In the genomic region with DNA sequence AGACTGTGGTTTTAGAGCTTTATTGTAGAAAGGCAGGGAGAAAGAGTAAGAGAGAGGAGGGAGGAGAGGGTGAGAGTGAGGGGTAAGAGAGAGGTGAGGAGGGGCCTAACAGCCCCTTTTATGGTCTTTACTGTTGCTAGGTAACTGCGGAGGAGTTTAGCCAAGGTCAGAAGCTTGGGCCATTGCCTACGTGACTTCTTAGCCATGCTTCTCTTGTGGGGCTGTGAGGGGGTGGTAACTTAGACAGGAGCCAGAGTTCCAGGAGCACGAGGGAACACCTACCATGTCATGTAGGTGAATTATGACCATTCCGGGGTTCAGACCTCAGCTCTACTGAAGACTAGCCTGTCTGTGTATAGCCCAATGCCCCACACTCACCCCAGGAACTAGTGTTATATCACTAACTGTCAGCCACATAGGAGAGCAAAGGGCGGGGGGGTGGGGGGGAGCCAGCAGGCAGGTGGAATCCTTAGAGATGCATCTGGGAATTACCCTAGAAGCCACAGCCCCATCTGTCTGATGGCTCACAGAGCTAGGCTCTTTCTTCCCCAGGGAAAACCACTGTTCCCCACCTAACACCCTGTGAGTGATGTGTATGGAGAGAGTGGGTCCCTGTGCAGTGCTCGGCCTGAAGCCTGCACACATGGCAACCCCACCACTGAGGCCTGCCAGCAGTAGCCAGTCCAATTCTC, we compare ENCODE assay signal across 13 mouse cellular contexts. TPM values are rescaled to one million over a fixed set of nuclear protein-coding genes. Genes with fewer than 3 reads are reported as not detected.
DNase-seq lines count a peak whose midpoint lies in the region; ATAC-seq and TF ChIP-seq lines count a peak whose summit lies in the region.
"Had no signal": no experiment of that assay in that cellular context is flagged by ENCODE, and none has a peak within 500 bp of the region (broad histone marks: within the 10 kb centered on the region; RNA-seq: fewer than 3 reads in every experiment).

No protein-coding gene starts in this region.

- TF ChIP-seq CTCF in hindbrain, postnatal 0 days (IDR thresholded peaks at IDR 0.05; ENCODE audit: low read depth) = no peak

- H3K27ac ChIP-seq in hindbrain, embryonic 12.5 days = no peak overlapping the region
- H3K27ac ChIP-seq in hindbrain, postnatal 0 days = no peak overlapping the region
- H3K27ac ChIP-seq in neural tube, embryonic 11.5 days (ENCODE audit: low read depth, low read length) = no peak overlapping the region
- H3K27ac ChIP-seq in intestine, embryonic 15.5 days = peak overlapping the region; percentile 65
- H3K27ac ChIP-seq: forebrain, embryonic 15.5 days; heart, embryonic 15.5 days had no signal

- H3K4me2 ChIP-seq in hindbrain, embryonic 12.5 days (replicated peaks) = peak overlapping the region; percentile 71; the same call in 1 of the 2 replicates
- no peak overlapping the region; the same call in 1 of the 2 replicates for H3K4me2 ChIP-seq in hindbrain, postnatal 0 days (ENCODE audit: low read depth, low read length)
- H3K4me2 ChIP-seq in neural tube, embryonic 11.5 days (ENCODE audit: low read depth) = 0 out of 2 replicates have a peak overlapping the region, but pooled peaks have one; percentile 66
- H3K4me2 ChIP-seq in intestine, embryonic 15.5 days (replicated peaks) = peak overlapping the region; percentile 74

- no peak overlapping the region for H3K4me3 ChIP-seq in hindbrain, embryonic 12.5 days
- H3K4me3 ChIP-seq in hindbrain, postnatal 0 days (ENCODE audit: low read length) = no peak overlapping the region
- H3K4me3 ChIP-seq in neural tube, embryonic 11.5 days (ENCODE audit: low read depth, low read length) = no peak overlapping the region
- H3K4me3 ChIP-seq in intestine, embryonic 15.5 days (replicated peaks) = peak overlapping the region; percentile 4; the same call in 1 of the 2 replicates
- H3K4me3 ChIP-seq: heart, embryonic 15.5 days had no signal

- DNase-seq in hindbrain, postnatal 0 days (ENCODE audit: low spot score) = no peak
- DNase-seq in neural tube, embryonic 11.5 days (ENCODE audit: low spot score) = no peak
- no peak for DNase-seq in neural tube, embryonic 10.5 days (ENCODE audit: extremely low spot score, low spot score)
- DNase-seq in left cerebral cortex, adult 11 months (ENCODE audit: low spot score) = no peak
- DNase-seq in adrenal gland, adult 8-10 months = no peak
- DNase-seq: gastrocnemius, postnatal 25 days; lung, embryonic 14.5 days; thymus, postnatal 36 days had no signal

- peaks cover 24% of the 10 kb centered on the region for H3K4me1 ChIP-seq in hindbrain, embryonic 12.5 days
- peaks cover 15% of the 10 kb centered on the region; the same call in 1 of the 2 replicates for H3K4me1 ChIP-seq in hindbrain, postnatal 0 days (ENCODE audit: insufficient read depth, low read length)
- peaks cover 16% of the 10 kb centered on the region for H3K4me1 ChIP-seq in neural tube, embryonic 11.5 days (ENCODE audit: control insufficient read depth, insufficient read depth, low read length)
- H3K4me1 ChIP-seq in intestine, embryonic 15.5 days (replicated peaks) = peaks cover 19% of the 10 kb centered on the region

- ATAC-seq in hindbrain, embryonic 12.5 days (ENCODE audit: low FRiP score) = no peak
- ATAC-seq in hindbrain, postnatal 0 days = no peak
- no peak for ATAC-seq in neural tube, embryonic 11.5 days (ENCODE audit: insufficient read depth, low FRiP score, low TSS enrichment)
- ATAC-seq in intestine, embryonic 15.5 days = no peak
- ATAC-seq: forebrain, embryonic 15.5 days had no signal

- peaks cover 14% of the 10 kb centered on the region; the same call in 1 of the 2 replicates for H3K36me3 ChIP-seq in hindbrain, embryonic 12.5 days
- H3K36me3 ChIP-seq in hindbrain, postnatal 0 days (ENCODE audit: insufficient read depth, low read length) = peaks cover 8% of the 10 kb centered on the region; the same call in 1 of the 2 replicates
- peaks cover 3% of the 10 kb centered on the region; the same call in 1 of the 2 replicates for H3K36me3 ChIP-seq in neural tube, embryonic 11.5 days (ENCODE audit: control insufficient read depth, insufficient read depth, low read length)
- no peaks in the 10 kb centered on the region for H3K36me3 ChIP-seq in intestine, embryonic 15.5 days
- H3K36me3 ChIP-seq: forebrain, embryonic 15.5 days; heart, embryonic 15.5 days had no signal

- H3K27me3 ChIP-seq in hindbrain, embryonic 12.5 days = no peaks in the 10 kb centered on the region
- no peaks in the 10 kb centered on the region for H3K27me3 ChIP-seq in hindbrain, postnatal 0 days (ENCODE audit: insufficient read depth, low read length)
- H3K27me3 ChIP-seq in neural tube, embryonic 11.5 days (ENCODE audit: control insufficient read depth, insufficient read depth, low read length) = no peaks in the 10 kb centered on the region
- H3K27me3 ChIP-seq in intestine, embryonic 15.5 days (replicated peaks) = no peaks in the 10 kb centered on the region
- H3K27me3 ChIP-seq: forebrain, embryonic 15.5 days; heart, embryonic 15.5 days had no signal

- no peaks in the 10 kb centered on the region for H3K9me3 ChIP-seq in hindbrain, embryonic 12.5 days (replicated peaks)
- no peaks in the 10 kb centered on the region for H3K9me3 ChIP-seq in hindbrain, postnatal 0 days (ENCODE audit: low read length)
- H3K9me3 ChIP-seq in neural tube, embryonic 11.5 days (ENCODE audit: control insufficient read depth, low read length) = no peaks in the 10 kb centered on the region
- H3K9me3 ChIP-seq in intestine, embryonic 15.5 days = no peaks in the 10 kb centered on the region
- H3K9me3 ChIP-seq: forebrain, embryonic 15.5 days; G1E; heart, embryonic 15.5 days had no signal

- no peak overlapping the region for H3K9ac ChIP-seq in hindbrain, embryonic 12.5 days
- no peak overlapping the region for H3K9ac ChIP-seq in hindbrain, postnatal 0 days (replicated peaks; ENCODE audit: low read length)
- H3K9ac ChIP-seq in neural tube, embryonic 11.5 days (ENCODE audit: low read length) = no peak overlapping the region; the same call in 1 of the 2 replicates
- H3K9ac ChIP-seq in intestine, embryonic 15.5 days = no peak overlapping the region
- H3K9ac ChIP-seq: forebrain, embryonic 15.5 days; lung, embryonic 14.5 days had no signal

- 68% methylated on average over 6 of the region's 6 CpGs for WGBS in hindbrain, embryonic 12.5 days
- WGBS in hindbrain, postnatal 0 days = 64% methylated on average over 6 of the region's 6 CpGs
- WGBS in neural tube, embryonic 11.5 days = 39% methylated on average over 6 of the region's 6 CpGs
- WGBS in intestine, embryonic 15.5 days = 32% methylated on average over 6 of the region's 6 CpGs

RNA-seq across cellular contexts. Expression of a gene that starts 2.4 kb away (rescaled TPM):
- 68.1 and 69.4 TPM in 2 replicates for polyA plus RNA-seq in hindbrain, embryonic 12.5 days (2016; fragmentation: Nextera tagmentation; extraction: Ambion mirVana)
- 117 and 135 TPM in 2 replicates for total RNA-seq in hindbrain, postnatal 0 days (2014; rRNA removed)
- 132 and 133 TPM in 2 replicates for polyA plus RNA-seq in hindbrain, postnatal 0 days (2015; fragmentation: Nextera tagmentation; extraction: Ambion mirVana)
- polyA plus RNA-seq in neural tube, embryonic 11.5 days (2014; fragmentation: Nextera tagmentation; extraction: Ambion mirVana) = 71.2 and 78.7 TPM in 2 replicates
- 62.8 and 63.0 TPM in 2 replicates for polyA plus RNA-seq in intestine, embryonic 15.5 days (2015; fragmentation: Nextera tagmentation; extraction: Ambion mirVana)
- total RNA-seq in adrenal gland, adult 8-10 months (2022) = 10 to 100 TPM; 37.8 to 41.6 (median 39.3) TPM

RNA-seq across cellular contexts. Expression of a gene that starts 7.2 kb away (rescaled TPM):
- 2.9 and 3.2 TPM in 2 replicates for polyA plus RNA-seq in hindbrain, embryonic 12.5 days (2016; fragmentation: Nextera tagmentation; extraction: Ambion mirVana)
- 0.90 and 2.1 TPM in 2 replicates for total RNA-seq in hindbrain, postnatal 0 days (2014; rRNA removed)
- polyA plus RNA-seq in hindbrain, postnatal 0 days (2015; fragmentation: Nextera tagmentation; extraction: Ambion mirVana) = 0.98 and 1.4 TPM in 2 replicates
- polyA plus RNA-seq in neural tube, embryonic 11.5 days (2014; fragmentation: Nextera tagmentation; extraction: Ambion mirVana) = 1.5 and 2.5 TPM in 2 replicates
- 23.6 and 28.6 TPM in 2 replicates for polyA plus RNA-seq in intestine, embryonic 15.5 days (2015; fragmentation: Nextera tagmentation; extraction: Ambion mirVana)
- not detected for total RNA-seq in adrenal gland, adult 8-10 months (2022)
- total RNA-seq: G1E; gastrocnemius, postnatal 25 days had no signal
- polyA plus RNA-seq: G1E had no signal

RNA-seq across cellular contexts. Expression of a gene that starts 10.5 kb away (rescaled TPM):
- 121 and 124 TPM in 2 replicates for polyA plus RNA-seq in hindbrain, embryonic 12.5 days (2016; fragmentation: Nextera tagmentation; extraction: Ambion mirVana)
- total RNA-seq in hindbrain, postnatal 0 days (2014; rRNA removed) = 65.1 and 76.7 TPM in 2 replicates
- polyA plus RNA-seq in hindbrain, postnatal 0 days (2015; fragmentation: Nextera tagmentation; extraction: Ambion mirVana) = 69.8 and 71.3 TPM in 2 replicates
- 165 and 168 TPM in 2 replicates for polyA plus RNA-seq in neural tube, embryonic 11.5 days (2014; fragmentation: Nextera tagmentation; extraction: Ambion mirVana)
- 137 and 144 TPM in 2 replicates for polyA plus RNA-seq in intestine, embryonic 15.5 days (2015; fragmentation: Nextera tagmentation; extraction: Ambion mirVana)
- total RNA-seq in adrenal gland, adult 8-10 months (2022) = 10 to 100 TPM; 50.9 to 77.7 (median 69.2) TPM

RNA-seq across cellular contexts. Expression of a gene that starts 17.3 kb away (rescaled TPM):
- 1.2 and 1.3 TPM in 2 replicates for polyA plus RNA-seq in hindbrain, embryonic 12.5 days (2016; fragmentation: Nextera tagmentation; extraction: Ambion mirVana)
- total RNA-seq in hindbrain, postnatal 0 days (2014; rRNA removed) = 0.22 and 0.63 TPM in 2 replicates
- 1.2 TPM in 2 replicates for polyA plus RNA-seq in hindbrain, postnatal 0 days (2015; fragmentation: Nextera tagmentation; extraction: Ambion mirVana)
- polyA plus RNA-seq in neural tube, embryonic 11.5 days (2014; fragmentation: Nextera tagmentation; extraction: Ambion mirVana) = 0.57 and 0.62 TPM in 2 replicates
- 0.52 and 0.76 TPM in 2 replicates for polyA plus RNA-seq in intestine, embryonic 15.5 days (2015; fragmentation: Nextera tagmentation; extraction: Ambion mirVana)
- 1 to 10 TPM; 1.2 to 2.2 (median 1.7) TPM for total RNA-seq in adrenal gland, adult 8-10 months (2022)

RNA-seq across cellular contexts. Expression of a gene that starts 26.0 kb away (rescaled TPM):
- polyA plus RNA-seq in hindbrain, embryonic 12.5 days (2016; fragmentation: Nextera tagmentation; extraction: Ambion mirVana) = not detected in 2 replicates
- 0.42 and 2.0 TPM in 2 replicates for total RNA-seq in hindbrain, postnatal 0 days (2014; rRNA removed)
- 0.60 and 0.71 TPM in 2 replicates for polyA plus RNA-seq in hindbrain, postnatal 0 days (2015; fragmentation: Nextera tagmentation; extraction: Ambion mirVana)
- polyA plus RNA-seq in neural tube, embryonic 11.5 days (2014; fragmentation: Nextera tagmentation; extraction: Ambion mirVana) = not detected in 2 replicates
- not detected in 2 replicates for polyA plus RNA-seq in intestine, embryonic 15.5 days (2015; fragmentation: Nextera tagmentation; extraction: Ambion mirVana)
- total RNA-seq in adrenal gland, adult 8-10 months (2022) = not detected
- polyA plus RNA-seq: G1E; heart, embryonic 15.5 days; lung, embryonic 14.5 days had no signal
